Mouse (Mus musculus): Measurements from ENCODE around the gene Rpl39l. TPM values are rescaled to one million over a fixed set of nuclear protein-coding genes. Genes with fewer than 3 reads are reported as not detected.
"Not testable (repeated sequence)": the region's sequence is repeated elsewhere in the genome, so short reads cannot be mapped to it uniquely, and the experiment has no call there.

Rpl39l gene
- polyA plus RNA-seq (2016; fragmentation: Nextera tagmentation; extraction: Ambion mirVana) = 1.9 and 2.7 TPM in 2 replicates

DNA sequence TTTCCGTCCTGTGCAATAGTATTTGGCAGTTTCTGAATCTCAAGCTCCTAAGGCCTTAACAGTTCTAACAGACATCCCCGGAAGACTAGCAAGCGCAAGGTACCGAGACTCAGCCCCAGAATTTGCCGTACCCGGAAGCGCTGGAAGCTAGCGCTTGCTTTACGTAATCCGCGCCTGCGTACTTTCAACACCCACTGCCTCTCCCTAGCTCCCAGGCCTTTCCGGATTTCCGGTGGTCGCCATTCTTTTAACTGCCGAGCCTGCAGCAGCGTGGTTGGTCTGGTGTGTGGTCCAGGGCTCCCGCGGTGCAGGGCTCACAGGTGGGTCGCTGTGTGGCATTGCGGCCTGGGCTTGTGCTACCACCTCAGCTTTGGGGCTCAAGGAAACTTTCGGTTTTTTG lies at the start of gene Rpl39l:
Gene Rpl39l (plus strand): TSS at position 222 of the 400 bp plus-strand sequence.
- H3K9ac ChIP-seq = no peak within 1 kb of the TSS
- H3K4me1 ChIP-seq = no peaks in the 10 kb centered on the region
- no peak within 1 kb of the TSS for H3K4me3 ChIP-seq
- H3K4me2 ChIP-seq (replicated peaks) = no peak within 1 kb of the TSS
- no peaks in the 10 kb centered on the region for H3K9me3 ChIP-seq
- H3K27me3 ChIP-seq = no peaks in the 10 kb centered on the region
- no peaks in the 10 kb centered on the region for H3K36me3 ChIP-seq
- no peak for ATAC-seq (ENCODE audit: insufficient number of reproducible peaks, insufficient read depth, low FRiP score, low TSS enrichment)
- 85% methylated on average over 22 of the region's 22 CpGs for WGBS
- no peak within 1 kb of the TSS for H3K27ac ChIP-seq

DNA sequence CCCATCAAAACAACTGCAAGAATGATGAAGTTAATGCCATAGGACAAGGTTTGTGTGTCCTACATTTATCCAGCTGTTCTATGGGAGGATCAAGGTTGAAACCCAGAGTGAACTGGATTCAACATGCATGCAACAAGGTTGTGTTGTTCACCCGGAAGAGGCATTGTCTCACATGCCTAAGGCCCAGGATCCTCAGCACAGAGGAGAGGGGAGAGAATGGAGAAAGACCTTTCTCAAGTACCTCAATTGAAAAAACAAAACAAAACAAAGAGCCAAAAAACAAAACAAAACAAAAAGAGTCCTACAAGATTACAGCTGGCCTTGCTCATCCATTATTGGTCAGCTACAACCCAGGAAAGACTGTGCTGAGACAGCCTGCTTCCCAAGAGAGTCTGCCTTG lies 42.4 kb upstream of the Rpl39l start:
- 92% methylated on average over 1 of the region's 1 CpGs for WGBS

DNA sequence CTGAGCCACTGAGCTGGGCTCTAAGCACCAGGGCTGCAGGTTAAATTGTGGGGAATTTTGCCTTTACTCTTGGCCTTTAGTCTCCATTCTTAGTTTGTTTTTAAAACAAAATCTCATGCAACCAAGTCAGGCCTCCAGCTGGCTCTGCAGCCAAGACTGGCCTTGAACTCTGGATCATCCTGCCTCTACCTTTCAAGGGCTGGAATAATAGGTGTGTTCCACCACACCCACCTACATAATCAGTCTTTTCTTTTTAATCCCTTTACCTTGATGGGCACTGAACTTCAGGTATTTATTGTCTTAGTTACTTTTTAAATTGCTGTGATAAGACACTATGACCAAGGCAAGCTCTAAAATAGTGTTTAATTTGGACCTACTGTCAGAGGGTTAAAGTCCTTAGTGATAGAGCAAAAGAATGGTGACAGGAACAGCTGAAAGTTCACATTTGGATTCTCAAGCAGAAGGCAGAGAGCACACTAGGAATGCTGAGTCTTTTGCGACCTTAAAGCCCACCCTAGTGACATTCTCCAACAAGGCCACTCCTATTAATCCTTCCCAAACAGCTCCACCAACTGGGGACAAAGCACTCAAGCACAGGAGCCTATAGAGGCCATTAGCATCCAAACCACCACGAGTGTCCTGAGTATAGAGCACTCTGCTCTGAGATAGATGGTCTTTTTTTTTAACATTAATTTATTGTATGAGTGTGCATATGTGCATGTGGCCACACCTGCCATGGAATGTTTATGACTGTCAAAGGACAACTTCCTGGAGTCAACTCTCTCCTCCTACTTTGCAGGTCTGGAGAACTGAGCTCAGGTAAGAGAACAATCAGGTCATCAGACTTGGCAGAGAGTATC lies 40.7 kb upstream of the Rpl39l start:
- Histone ChIP-seq H3K4me2 (replicated peaks) (no peak overlapping the region), H3K27ac (no peak overlapping the region), H3K9ac (no peak overlapping the region), H3K36me3 (no peaks in the 10 kb centered on the region), H3K27me3 (no peaks in the 10 kb centered on the region), H3K4me3 (no peak overlapping the region), H3K4me1 (no peaks in the 10 kb centered on the region), H3K9me3 (0 out of 2 replicates have a peak, but pooled peaks cover 6% of the 10 kb centered on the region)
- ATAC-seq (ENCODE audit: insufficient number of reproducible peaks, insufficient read depth, low FRiP score, low TSS enrichment) = no peak
- 75% methylated on average over 2 of the region's 2 CpGs for WGBS

More for the DNA sequence above, 42.4 kb upstream of the Rpl39l start:
- Histone ChIP-seq H3K4me2 (replicated peaks) (no peak overlapping the region), H3K27ac (no peak overlapping the region), H3K27me3 (no peaks in the 10 kb centered on the region), H3K4me3 (no peak overlapping the region), H3K9me3 (0 out of 2 replicates have a peak, but pooled peaks cover 6% of the 10 kb centered on the region), H3K4me1 (no peaks in the 10 kb centered on the region), H3K9ac (no peak overlapping the region), H3K36me3 (no peaks in the 10 kb centered on the region)
- ATAC-seq (ENCODE audit: insufficient number of reproducible peaks, insufficient read depth, low FRiP score, low TSS enrichment) = no peak

DNA sequence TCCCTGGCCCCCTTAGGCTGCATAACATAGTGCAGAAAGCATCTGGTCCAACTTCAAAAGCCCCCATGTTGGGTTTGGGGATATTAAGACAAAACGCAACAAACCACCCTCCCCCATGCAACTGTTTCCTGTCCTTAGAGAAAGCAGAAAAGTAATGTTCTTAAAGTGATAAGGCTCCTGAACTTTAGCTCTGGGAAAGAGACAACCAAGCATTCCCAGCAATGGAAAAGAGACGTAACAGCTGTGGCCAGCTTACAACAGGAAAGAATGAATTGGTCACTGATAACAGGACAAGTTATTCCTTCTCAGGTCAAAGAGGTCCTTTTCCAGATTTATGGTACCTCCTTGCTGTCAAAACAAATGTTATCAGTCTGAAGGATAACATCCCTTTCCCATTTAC lies 26.9 kb upstream of the Rpl39l start:
- no peaks in the 10 kb centered on the region for H3K9me3 ChIP-seq
- no peak overlapping the region for H3K4me3 ChIP-seq
- no peak for ATAC-seq (ENCODE audit: insufficient number of reproducible peaks, insufficient read depth, low FRiP score, low TSS enrichment)
- 69% methylated on average over 2 of the region's 2 CpGs for WGBS
- no peaks in the 10 kb centered on the region for H3K4me1 ChIP-seq
- H3K9ac ChIP-seq = no peak overlapping the region
- H3K27ac ChIP-seq = no peak overlapping the region
- no peaks in the 10 kb centered on the region for H3K27me3 ChIP-seq
- no peak overlapping the region for H3K4me2 ChIP-seq (replicated peaks)
- no peaks in the 10 kb centered on the region for H3K36me3 ChIP-seq

DNA sequence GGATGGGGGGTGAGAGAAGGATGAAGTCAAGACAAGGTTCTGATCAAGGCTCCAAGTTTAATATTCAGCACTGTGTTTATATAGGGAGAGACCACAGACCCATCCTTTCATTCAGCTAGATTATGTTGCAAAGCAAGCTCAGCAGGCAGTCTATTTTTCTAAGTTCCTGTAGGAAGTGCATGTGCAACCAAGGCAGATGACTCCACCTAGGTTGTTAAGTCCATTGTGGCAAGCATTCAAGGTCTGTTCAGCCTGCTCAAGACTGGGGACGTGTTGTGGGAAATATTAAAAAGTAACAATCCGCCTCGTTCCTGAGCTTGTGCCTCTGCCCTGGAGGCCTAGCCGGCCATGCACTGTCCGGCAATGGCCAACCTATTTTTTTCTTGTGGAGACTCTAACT lies 22.6 kb upstream of the Rpl39l start:
- ATAC-seq (ENCODE audit: insufficient number of reproducible peaks, insufficient read depth, low FRiP score, low TSS enrichment) = no peak
- no peaks in the 10 kb centered on the region for H3K4me1 ChIP-seq
- H3K27me3 ChIP-seq = no peaks in the 10 kb centered on the region
- 96% methylated on average over 5 of the region's 5 CpGs for WGBS
- H3K4me2 ChIP-seq (replicated peaks) = no peak overlapping the region
- no peak overlapping the region for H3K9ac ChIP-seq
- no peak overlapping the region for H3K27ac ChIP-seq
- no peaks in the 10 kb centered on the region for H3K9me3 ChIP-seq
- no peaks in the 10 kb centered on the region for H3K36me3 ChIP-seq
- H3K4me3 ChIP-seq = no peak overlapping the region

DNA sequence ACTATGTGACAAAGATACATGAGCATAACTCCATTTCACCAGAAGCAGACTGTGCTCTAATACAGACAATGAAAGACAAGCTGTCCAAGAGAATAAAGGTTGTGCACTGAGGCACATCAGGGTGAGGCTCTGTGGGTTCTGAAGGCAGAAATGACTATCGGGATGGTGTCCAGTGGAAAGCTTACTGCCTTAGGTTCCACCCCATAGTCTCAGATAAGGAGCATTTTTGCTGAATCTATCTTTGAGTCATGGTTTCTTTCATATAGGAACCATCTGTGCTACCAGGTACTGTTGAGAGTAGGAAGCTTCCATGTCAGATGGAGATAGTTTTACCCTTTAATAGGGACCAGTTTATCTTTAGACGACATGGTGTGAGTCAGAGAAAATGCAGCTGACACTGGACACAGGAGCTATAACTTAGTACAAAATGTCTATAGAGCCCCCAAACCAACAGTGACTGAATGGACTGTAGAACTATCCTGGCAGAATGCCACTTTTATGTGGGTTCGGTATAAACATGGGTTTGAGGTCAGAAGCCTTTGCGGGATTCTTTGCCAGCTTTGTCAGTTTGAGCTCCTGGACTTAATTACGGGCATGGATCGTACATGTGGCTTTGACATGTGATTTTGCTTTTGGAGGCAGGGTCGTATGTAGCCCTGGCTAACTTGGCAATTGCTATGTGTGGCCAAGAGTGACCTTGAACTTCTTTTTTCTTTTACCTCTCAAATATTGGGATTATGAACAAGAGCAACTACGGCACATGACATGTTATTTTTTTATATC lies 712 bp upstream of the Rpl39l start:
- H3K36me3 ChIP-seq = no peaks in the 10 kb centered on the region
- no peaks in the 10 kb centered on the region for H3K9me3 ChIP-seq
- H3K4me3 ChIP-seq = no peak overlapping the region
- H3K4me1 ChIP-seq = no peaks in the 10 kb centered on the region
- no peak overlapping the region for H3K27ac ChIP-seq
- H3K4me2 ChIP-seq (replicated peaks) = no peak overlapping the region
- no peak overlapping the region for H3K9ac ChIP-seq
- 69% methylated on average over 8 of the region's 8 CpGs for WGBS
- no peaks in the 10 kb centered on the region for H3K27me3 ChIP-seq
- ATAC-seq (ENCODE audit: insufficient number of reproducible peaks, insufficient read depth, low FRiP score, low TSS enrichment) = no peak

DNA sequence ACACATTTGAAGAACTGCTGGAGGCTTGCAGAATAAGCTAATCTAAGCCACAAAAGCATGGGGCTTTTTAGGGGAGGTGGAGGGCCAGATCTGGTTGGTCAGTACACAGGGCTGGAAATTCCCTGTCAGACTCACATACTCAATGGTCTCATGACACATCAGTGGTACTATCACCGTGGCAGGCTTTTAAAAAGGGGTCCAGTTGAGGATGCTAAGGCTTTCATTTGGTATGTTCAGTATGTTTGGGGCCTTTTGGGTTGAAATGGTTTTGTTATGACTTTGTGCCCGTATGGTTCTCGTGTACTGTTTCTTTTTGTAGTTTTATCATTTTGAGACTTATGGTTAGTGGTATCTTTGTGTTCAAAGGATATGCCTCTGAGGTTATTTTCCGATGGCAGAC lies 1.2 kb downstream of the Rpl39l start:
- no peak overlapping the region for H3K9ac ChIP-seq
- no peak overlapping the region for H3K4me2 ChIP-seq (replicated peaks)
- H3K4me1 ChIP-seq = no peaks in the 10 kb centered on the region
- 80% methylated on average over 4 of the region's 4 CpGs for WGBS
- H3K27me3 ChIP-seq = no peaks in the 10 kb centered on the region
- H3K27ac ChIP-seq = no peak overlapping the region
- H3K36me3 ChIP-seq = no peaks in the 10 kb centered on the region
- no peak overlapping the region for H3K4me3 ChIP-seq
- no peaks in the 10 kb centered on the region for H3K9me3 ChIP-seq
- no peak for ATAC-seq (ENCODE audit: insufficient number of reproducible peaks, insufficient read depth, low FRiP score, low TSS enrichment)

DNA sequence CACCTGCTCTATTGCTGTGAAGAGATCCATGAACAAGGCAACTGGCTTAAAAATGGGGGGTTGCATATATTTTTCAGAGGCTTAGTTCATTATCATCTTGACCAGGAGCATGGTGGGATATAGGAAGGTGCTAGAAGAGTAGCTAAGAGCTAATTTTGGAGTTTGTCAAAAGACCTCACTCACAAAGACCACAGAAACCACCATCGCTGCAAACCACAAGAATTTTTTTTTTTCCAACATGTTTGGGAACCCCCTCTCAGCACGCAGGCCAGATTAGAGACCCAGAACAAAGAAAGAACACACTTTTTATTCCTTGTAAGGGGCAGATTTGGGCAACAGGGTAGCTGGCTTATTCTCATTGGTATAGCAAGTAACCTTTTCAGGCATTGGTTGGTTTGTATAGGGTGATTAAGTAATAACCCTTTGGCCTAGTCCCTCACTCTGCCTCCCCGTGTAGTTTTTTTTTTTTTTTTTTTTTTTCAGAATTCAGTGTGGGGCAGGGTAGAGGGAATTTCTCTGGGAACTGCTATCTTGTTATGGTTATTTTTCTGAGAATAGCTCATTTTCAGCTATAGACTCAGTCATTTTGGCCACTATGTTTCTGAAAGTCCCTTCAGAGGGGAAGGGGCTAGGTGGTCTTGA lies 2.3 kb downstream of the Rpl39l start:
- Histone ChIP-seq H3K36me3 (no peaks in the 10 kb centered on the region), H3K9ac (no peak overlapping the region), H3K4me3 (no peak overlapping the region), H3K27ac (no peak overlapping the region), H3K27me3 (no peaks in the 10 kb centered on the region), H3K9me3 (no peaks in the 10 kb centered on the region; the same call in 1 of the 2 replicates), H3K4me1 (no peaks in the 10 kb centered on the region), H3K4me2 (replicated peaks) (no peak overlapping the region)
- ATAC-seq (ENCODE audit: insufficient number of reproducible peaks, insufficient read depth, low FRiP score, low TSS enrichment) = no peak
- 91% methylated on average over 3 of the region's 3 CpGs for WGBS

DNA sequence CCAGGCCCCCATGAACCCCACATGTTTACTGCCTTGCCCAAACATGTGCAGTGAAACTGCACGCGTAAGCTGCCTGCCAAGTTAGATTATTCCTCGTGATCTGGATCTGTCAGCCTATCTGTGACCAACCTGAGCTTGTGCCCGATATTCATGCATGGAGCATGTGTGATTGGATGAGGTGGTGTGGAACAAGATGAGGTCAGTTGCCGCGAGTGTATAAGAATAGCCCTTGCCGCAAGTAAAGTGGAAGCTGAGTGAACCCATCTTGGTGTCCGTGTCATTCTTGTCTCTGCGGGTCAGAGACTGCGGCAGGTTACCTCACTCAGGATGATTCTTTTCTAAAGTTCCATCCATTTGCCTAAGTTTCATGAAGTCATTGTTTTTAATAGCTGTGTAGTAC lies 17.4 kb downstream of the Rpl39l start:
- H3K4me3 ChIP-seq; ATAC-seq (ENCODE audit: insufficient number of reproducible peaks, insufficient read depth, low FRiP score, low TSS enrichment); H3K36me3 ChIP-seq; H3K9ac ChIP-seq; H3K4me1 ChIP-seq; H3K27ac ChIP-seq; H3K27me3 ChIP-seq; H3K4me2 ChIP-seq (replicated peaks): not testable (repeated sequence)
- WGBS = 93% methylated on average over 10 of the region's 10 CpGs
- peaks cover 24% of the 10 kb centered on the region for H3K9me3 ChIP-seq

DNA sequence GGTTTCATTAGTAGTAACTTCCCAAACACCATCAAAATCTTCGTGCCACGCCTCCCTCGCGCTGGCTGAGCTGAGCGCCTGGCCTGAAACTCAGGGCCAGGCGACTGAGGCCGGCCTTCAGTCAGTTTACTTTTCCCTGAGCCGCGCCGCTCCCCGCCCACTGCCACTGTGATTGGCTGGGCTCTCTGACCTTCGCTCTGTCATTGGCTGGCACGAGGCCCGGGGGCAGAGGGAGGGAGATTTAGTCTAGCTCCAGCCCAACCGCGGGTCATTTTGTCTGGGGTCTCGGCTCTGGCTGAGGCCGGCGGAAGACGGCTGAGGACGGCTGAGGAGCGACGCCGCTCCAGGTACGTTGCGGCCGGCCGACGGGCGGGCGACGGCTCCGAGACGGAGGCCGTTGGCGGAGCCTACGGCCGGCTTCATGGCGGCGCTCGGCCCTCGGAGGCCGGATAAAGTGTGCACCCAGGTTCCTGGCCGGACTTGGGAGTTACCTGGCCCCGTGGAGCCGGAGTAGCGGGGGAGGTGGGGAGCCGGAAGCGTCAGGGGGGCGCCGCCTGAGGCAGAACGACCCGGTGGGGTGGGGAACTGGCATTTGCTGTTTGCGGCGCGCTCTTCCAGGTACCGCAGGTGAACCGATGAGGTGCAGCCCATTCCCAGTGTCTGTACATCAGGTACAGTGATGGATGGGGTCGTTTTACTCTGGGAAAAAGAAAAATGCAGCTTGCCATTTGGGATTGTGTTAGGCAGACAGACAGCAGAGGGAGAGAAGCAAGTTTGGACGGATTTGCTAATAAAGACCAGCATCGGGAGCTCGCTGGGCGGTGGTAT lies 22.9 kb downstream of the Rpl39l start, which contains the start of gene Atf7ip2:
Gene Atf7ip2 (plus strand): TSS at position 34 of the 828 bp plus-strand sequence.
- under 1% methylated on average over 63 of the region's 63 CpGs for WGBS
- Histone ChIP-seq H3K9ac (peak within 1 kb of the TSS; percentile 66), H3K27ac (no peak within 1 kb of the TSS), H3K9me3 (no peaks in the 10 kb centered on the region), H3K27me3 (0 out of 2 replicates have a peak, but pooled peaks cover 5% of the 10 kb centered on the region), H3K4me2 (replicated peaks) (peak within 1 kb of the TSS; percentile 97), H3K36me3 (no peaks in the 10 kb centered on the region), H3K4me1 (peaks cover 5% of the 10 kb centered on the region; the same call in 1 of the 2 replicates), H3K4me3 (peak within 1 kb of the TSS; percentile 55)
- ATAC-seq (ENCODE audit: insufficient number of reproducible peaks, insufficient read depth, low FRiP score, low TSS enrichment) = peak; percentile 97

DNA sequence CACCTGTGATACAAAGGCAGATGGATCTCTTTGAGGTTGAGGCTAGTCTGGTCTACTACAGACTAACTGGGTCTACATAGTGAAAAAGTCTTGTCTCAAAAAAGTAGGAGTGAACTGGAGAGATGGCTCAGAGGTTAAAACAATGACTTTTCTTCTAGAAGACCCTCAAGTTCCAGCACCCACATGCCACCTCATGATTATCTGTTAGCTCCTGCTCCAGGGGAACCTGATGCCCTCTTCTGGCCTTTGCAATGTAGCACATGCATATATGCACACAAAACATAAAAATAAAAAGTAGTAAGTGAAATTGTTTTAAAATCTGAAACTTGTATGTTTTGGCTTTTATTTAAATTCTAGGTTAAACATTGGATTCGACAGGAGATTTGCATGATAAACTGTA lies 38.8 kb downstream of the Rpl39l start:
- Histone ChIP-seq H3K4me3 (no peak overlapping the region), H3K4me1 (no peaks in the 10 kb centered on the region), H3K36me3 (no peaks in the 10 kb centered on the region), H3K27me3 (no peaks in the 10 kb centered on the region), H3K4me2 (replicated peaks) (no peak overlapping the region), H3K27ac (no peak overlapping the region), H3K9me3 (no peaks in the 10 kb centered on the region), H3K9ac (no peak overlapping the region)
- WGBS = 77% methylated on average over 1 of the region's 1 CpGs
- ATAC-seq (ENCODE audit: insufficient number of reproducible peaks, insufficient read depth, low FRiP score, low TSS enrichment) = no peak

Data from embryonic facial prominence, embryonic 12.5 days (tissue).